Mouse (Mus musculus) heart, postnatal 10 days (tissue): ENCODE measurements around the gene Agap1. TPM values are rescaled to one million over a fixed set of nuclear protein-coding genes. Genes with fewer than 3 reads are reported as not detected.

ENCODE experiments used
- DNase-seq, 2 experiments: peaks; one replicate each; pipeline ENCODE4 v3.0.0; 2021
- intact Hi-C: fragments of 180-260 bp; cut with DNase I; formaldehyde crosslinking; loops from one replicate; pipeline ENCODE4 v1.15.1; 2025
- total RNA-seq, 2 experiments: library from RNA; stranded (reverse); gene quantifications; 2 replicates each; pipeline ENCODE4 v1.2.3; 2021

The Agap1 gene
- total RNA-seq, 2 experiments from 2014 or later, result 54.4 to 57.6 TPM

- intact Hi-C loops, result loop anchor here (5.0 kb wide), 1 partner anchor 403 kb away; no protein-coding TSS in a partner anchor
Measured at GRCm38 (mm10) chr1:89539127-89539526, 84.5 kb downstream of the Agap1 start.

GRCm38 (mm10) chr1:89541151-89541550 lies 86.5 kb downstream of the Agap1 start:
- DNase-seq, result no peak
- intact Hi-C loops, result no loop called here

More at GRCm38 (mm10) chr1:89539127-89539526, 84.5 kb downstream of the Agap1 start:
- DNase-seq, result no peak

GRCm38 (mm10) chr1:89542464-89542863 lies 87.9 kb downstream of the Agap1 start:
- no peak for DNase-seq
- intact Hi-C loops, result no loop called here

- DNase-seq, result no peak
- intact Hi-C loops, result no loop called here
Measured at GRCm38 (mm10) chr1:89543312-89543711, 88.7 kb downstream of the Agap1 start.

GRCm38 (mm10) chr1:89544094-89544493 lies 89.5 kb downstream of the Agap1 start:
- DNase-seq, result peak in 1 of 2 experiments; percentile 45
- intact Hi-C loops, result no loop called here

- intact Hi-C loops, result no loop called here
Measured at GRCm38 (mm10) chr1:89545099-89545498, 90.5 kb downstream of the Agap1 start.

GRCm38 (mm10) chr1:89547525-89548504 lies 93.2 kb downstream of the Agap1 start:
- intact Hi-C loops, result no loop called here

More at GRCm38 (mm10) chr1:89545099-89545498, 90.5 kb downstream of the Agap1 start:
- DNase-seq, result peak; percentile 53 to 61

GRCm38 (mm10) chr1:89550061-89550869 lies 95.7 kb downstream of the Agap1 start:
- intact Hi-C loops, result no loop called here
- DNase-seq, result no peak

More at GRCm38 (mm10) chr1:89547525-89548504, 93.2 kb downstream of the Agap1 start:
- no peak for DNase-seq

- intact Hi-C loops, result no loop called here
- DNase-seq, result no peak
Measured at GRCm38 (mm10) chr1:89552470-89552869, 97.9 kb downstream of the Agap1 start.

GRCm38 (mm10) chr1:89553791-89554190 lies 99.2 kb downstream of the Agap1 start:
- DNase-seq, result no peak
- intact Hi-C loops, result no loop called here

- intact Hi-C loops, result no loop called here
- DNase-seq, result peak; percentile 64 to 65
Measured at GRCm38 (mm10) chr1:89554969-89555856, 100.6 kb downstream of the Agap1 start.

GRCm38 (mm10) chr1:89556006-89556405 lies 101.4 kb downstream of the Agap1 start:
- intact Hi-C loops, result no loop called here
- DNase-seq, result no peak

- DNase-seq, result no peak
- intact Hi-C loops, result no loop called here
Measured at GRCm38 (mm10) chr1:89557401-89557800, 102.8 kb downstream of the Agap1 start.

GRCm38 (mm10) chr1:89558080-89558479 lies 103.5 kb downstream of the Agap1 start:
- DNase-seq, result no peak
- intact Hi-C loops, result no loop called here

GRCm38 (mm10) chr1:89563399-89563798 lies 108.8 kb downstream of the Agap1 start:
- DNase-seq, result no peak
- intact Hi-C loops, result no loop called here

GRCm38 (mm10) chr1:89566578-89567488 lies 112.2 kb downstream of the Agap1 start:
- intact Hi-C loops, result no loop called here
- no peak for DNase-seq

GRCm38 (mm10) chr1:89568546-89569405 lies 114.2 kb downstream of the Agap1 start:
- intact Hi-C loops, result no loop called here
- no peak for DNase-seq
